Mouse (Mus musculus) ES-E14 (cell line): ENCODE results near the gene Mbd5. TPM values are rescaled to one million over a fixed set of nuclear protein-coding genes. Genes with fewer than 3 reads are reported as not detected.

Experiments used
- DNase-seq: peaks from one replicate; pipeline ENCODE4 v3.0.0-alpha.2; 2013; ENCODE audit warnings: low read depth, low spot score
- H3K27ac ChIP-seq: 2 replicates; pipeline ENCODE4 v1.5.1; 2012; ENCODE audit warnings: low read depth, mild to moderate bottlenecking, low read length, moderate library complexity, mixed read lengths; ENCODE audit not compliant: poor library complexity, insufficient read depth, severe bottlenecking
- H3K36me3 ChIP-seq: 2 replicates; pipeline ENCODE4 v1.6.1; 2012; ENCODE audit warnings: mild to moderate bottlenecking, low read length, moderate library complexity, mixed read lengths; ENCODE audit not compliant: control insufficient read depth, poor library complexity, insufficient read depth, severe bottlenecking
- H3K4me1 ChIP-seq, 2 experiments: fragments of 150-350 bp in 1 of 2; sonication (generic) in 1 of 2; 2 replicates each; pipeline ENCODE4 v1.6.1; 2012; ENCODE audit warnings: low read length in 2 of 2, mild to moderate bottlenecking in 1 of 2, mixed read lengths in 1 of 2; ENCODE audit not compliant: control insufficient read depth in 2 of 2, insufficient read depth in 2 of 2, poor library complexity in 1 of 2
- H3K4me3 ChIP-seq, 2 experiments: fragments of 150-350 bp in 1 of 2; sonication (generic) in 1 of 2; 2 replicates each; pipeline ENCODE4 v1.5.1; 2012; ENCODE audit warnings: low read length in 2 of 2, low read depth in 1 of 2, mild to moderate bottlenecking in 1 of 2, mixed read lengths in 1 of 2; ENCODE audit not compliant: insufficient read depth in 1 of 2, poor library complexity in 1 of 2, severe bottlenecking in 1 of 2
- H3K9ac ChIP-seq: 2 replicates; pipeline ENCODE4 v1.6.1; 2012; ENCODE audit warnings: low read depth, mild to moderate bottlenecking, low read length, mixed read lengths; ENCODE audit not compliant: poor library complexity, insufficient read depth, severe bottlenecking
- H3K9me3 ChIP-seq: fragments of 150-350 bp; sonication (generic); 2 replicates; pipeline ENCODE4 v1.6.1; 2012; ENCODE audit warnings: low read depth, mild to moderate bottlenecking, low read length; ENCODE audit not compliant: control insufficient read depth, insufficient read depth
- CHD2 ChIP-seq: IDR thresholded peaks from 2 replicates; pipeline ENCODE4 v1.6.1; 2014; ENCODE audit warnings: mild to moderate bottlenecking, low read depth, low read length, inconsistent platforms
- HCFC1 ChIP-seq: IDR thresholded peaks from 2 replicates; pipeline ENCODE4 v1.6.1; 2012; ENCODE audit warnings: low read length, inconsistent platforms, borderline replicate concordance; ENCODE audit not compliant: insufficient read depth
- MAFK ChIP-seq: IDR thresholded peaks from 2 replicates; pipeline ENCODE4 v1.6.1; 2014; ENCODE audit warnings: mild to moderate bottlenecking, low read depth, low read length, inconsistent platforms; ENCODE audit not compliant: insufficient read depth
- ZC3H11A ChIP-seq: IDR thresholded peaks from 2 replicates; pipeline ENCODE4 v1.6.1; 2012; ENCODE audit warnings: low read depth, mild to moderate bottlenecking, inconsistent platforms, low read length, borderline replicate concordance
- ZNF384 ChIP-seq: IDR thresholded peaks from 2 replicates; pipeline ENCODE4 v1.6.1; 2012; ENCODE audit warnings: low read depth, low read length, inconsistent platforms
- in situ Hi-C, 2 experiments: fragments of 600-800 bp; cut with MboI; formaldehyde crosslinking; loops; one replicate each; pipeline ENCODE4 v1.15.1; 2025; ENCODE audit warnings: low sequenced_read_pairs in 2 of 2, inconsistent platforms in 1 of 2; ENCODE audit not compliant: unreplicated experiment in 2 of 2
- total RNA-seq: library from RNA; depleted of rRNA; stranded (reverse); fragments of 300-350 nt; gene quantifications from 2 replicates; pipeline ENCODE4 v1.2.3, GENCODE M21; 2012

The Mbd5 gene
- total RNA-seq, 1 experiment, result 12.3 TPM

DNA sequence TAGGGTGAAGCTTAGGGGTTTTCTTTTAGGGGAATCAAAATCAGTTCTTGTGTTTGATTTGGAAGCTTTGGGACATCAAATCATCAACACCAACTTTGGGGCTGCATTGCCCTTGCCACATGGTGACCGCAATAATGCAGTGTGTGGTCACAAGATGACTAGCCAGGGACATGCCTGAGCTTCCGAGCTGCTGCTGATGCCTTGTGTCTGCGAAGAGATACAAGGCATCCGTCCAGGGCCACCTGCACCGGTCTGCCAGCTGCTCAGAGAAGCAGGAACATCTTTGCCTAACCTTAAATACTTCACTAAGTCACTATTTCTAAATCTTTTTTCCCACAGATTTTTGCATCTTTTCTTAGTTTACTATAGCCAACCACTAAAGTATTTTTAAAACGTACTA, 170.6 kb downstream of the Mbd5 start:
- Histone ChIP-seq H3K9ac (no peak overlapping the region), H3K4me1 (no peaks in the 10 kb centered on the region), H3K36me3 (no peaks in the 10 kb centered on the region), H3K27ac (no peak overlapping the region), H3K9me3 (no peaks in the 10 kb centered on the region), H3K4me3 (no peak overlapping the region)
- TF ChIP-seq CHD2 (no peak), HCFC1 (no peak), ZC3H11A (no peak), ZNF384 (no peak), MAFK (no peak)
- no peak for DNase-seq
- in situ Hi-C loops, result no loop called here

DNA sequence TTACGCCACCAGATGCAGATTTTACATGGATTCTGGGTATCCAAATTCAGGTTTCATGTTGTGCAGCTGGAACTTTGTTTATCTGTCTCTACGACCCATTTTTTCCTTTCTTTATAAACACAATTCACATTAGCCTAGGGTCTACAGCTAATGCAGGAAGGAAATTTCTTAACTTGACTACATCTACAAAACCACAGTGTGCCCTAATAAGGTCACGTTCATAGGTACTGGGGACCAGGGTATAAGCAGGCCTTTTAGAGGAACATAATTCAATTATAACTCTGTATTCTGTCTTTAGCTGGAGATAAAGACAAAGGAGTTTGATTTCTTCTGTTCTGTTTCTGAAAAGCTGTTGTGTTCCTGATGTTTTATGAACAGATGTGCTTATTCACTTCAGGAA, 172.3 kb downstream of the Mbd5 start:
- TF ChIP-seq MAFK (no peak), CHD2 (no peak), HCFC1 (no peak), ZNF384 (no peak), ZC3H11A (no peak)
- H3K9ac ChIP-seq, result no peak overlapping the region
- no peak overlapping the region for H3K27ac ChIP-seq
- H3K9me3 ChIP-seq, result no peaks in the 10 kb centered on the region
- no peaks in the 10 kb centered on the region for H3K36me3 ChIP-seq
- in situ Hi-C loops, result no loop called here
- no peaks in the 10 kb centered on the region for H3K4me1 ChIP-seq
- no peak for DNase-seq
- H3K4me3 ChIP-seq, result no peak overlapping the region

DNA sequence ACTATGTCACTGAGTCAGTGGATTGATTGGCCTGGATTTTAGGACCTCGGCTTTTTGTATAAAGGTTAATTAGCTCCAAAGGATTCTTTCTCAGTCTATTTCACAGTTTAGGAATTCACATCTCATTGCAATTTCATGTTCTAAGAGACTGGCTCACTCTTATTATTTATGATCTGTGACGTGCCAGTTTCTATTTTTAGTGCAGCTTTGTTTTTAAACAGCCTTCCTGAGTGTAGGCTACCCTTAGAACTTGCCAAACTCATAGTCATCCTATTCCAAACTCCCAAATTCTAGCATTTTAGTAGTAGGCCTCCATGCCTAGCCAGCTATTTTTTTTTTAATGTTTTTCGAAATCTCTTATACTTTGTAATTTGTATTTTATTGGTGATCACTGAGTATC, 192.9 kb downstream of the Mbd5 start:
- Histone ChIP-seq H3K9me3 (no peaks in the 10 kb centered on the region), H3K4me1 (no peaks in the 10 kb centered on the region), H3K4me3 (no peak overlapping the region), H3K36me3 (no peaks in the 10 kb centered on the region), H3K9ac (no peak overlapping the region), H3K27ac (no peak overlapping the region)
- TF ChIP-seq CHD2 (no peak), MAFK (no peak), ZNF384 (no peak), HCFC1 (no peak), ZC3H11A (no peak)
- in situ Hi-C loops, result no loop called here
- no peak for DNase-seq

DNA sequence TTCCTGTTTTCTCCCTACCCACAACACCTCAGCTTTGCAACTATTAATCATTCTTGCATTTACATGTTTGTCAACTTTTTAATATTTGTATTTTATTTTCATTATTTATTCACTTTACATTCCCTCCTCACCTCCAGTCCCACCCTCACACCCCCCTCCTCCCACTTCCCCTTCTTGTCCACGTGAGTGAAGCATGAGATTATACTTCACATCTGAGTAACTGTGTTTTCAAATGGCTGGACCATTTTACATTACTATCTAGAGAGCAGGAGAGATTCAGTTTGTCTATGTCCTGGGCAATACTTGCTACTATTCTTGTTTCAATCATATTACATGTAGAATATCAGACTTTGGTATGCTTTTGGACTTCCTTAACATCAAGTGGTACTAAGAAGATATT, 204.3 kb downstream of the Mbd5 start:
- Histone ChIP-seq H3K9ac (no peak overlapping the region), H3K36me3 (no peaks in the 10 kb centered on the region), H3K4me3 (no peak overlapping the region), H3K4me1 (no peaks in the 10 kb centered on the region), H3K9me3 (no peaks in the 10 kb centered on the region), H3K27ac (no peak overlapping the region)
- no peak for DNase-seq
- TF ChIP-seq ZNF384 (no peak), ZC3H11A (no peak), HCFC1 (no peak), CHD2 (no peak), MAFK (no peak)
- in situ Hi-C loops, result no loop called here
